Mouse (Mus musculus) gastrocnemius, adult 18-20 months (tissue): ENCODE measurements around the gene Parp6. TPM values are rescaled to one million over a fixed set of nuclear protein-coding genes. Genes with fewer than 3 reads are reported as not detected.
A peak's percentile ranks its signal among the peaks of the same experiment; 100 is the strongest.

Experiments
- DNase-seq: peaks from one replicate; pipeline ENCODE4 v3.0.0; 2021; ENCODE audit warnings: low spot score
- total RNA-seq, 2 experiments: library from RNA; stranded (reverse); gene quantifications; 2 replicates each; pipeline ENCODE4 v1.2.3; 2021

Parp6 gene
- total RNA-seq, 2 experiments from 2014 or later, result 24.2 to 24.7 TPM

GRCm38 (mm10) chr9:59655958-59656634 is 39.0 kb downstream of the Parp6 start, which contains the start of gene Pkm:
TSS of gene Pkm (plus strand) at chr9:59656368.
- peak; percentile 98 for DNase-seq

- peak; percentile 72 for DNase-seq
Observed at GRCm38 (mm10) chr9:59656635-59657617, 39.8 kb downstream of the Parp6 start.

GRCm38 (mm10) chr9:59658146-59658545 is 41.1 kb downstream of the Parp6 start:
- DNase-seq, result no peak

GRCm38 (mm10) chr9:59659036-59660026 is 42.2 kb downstream of the Parp6 start:
- DNase-seq, result peak; percentile 87

- peak; percentile 71 for DNase-seq
Observed at GRCm38 (mm10) chr9:59660421-59660820, 43.3 kb downstream of the Parp6 start.

- no peak for DNase-seq
Observed at GRCm38 (mm10) chr9:59661298-59661975, 44.4 kb downstream of the Parp6 start.

GRCm38 (mm10) chr9:59663226-59663625 is 46.1 kb downstream of the Parp6 start:
- no peak for DNase-seq

GRCm38 (mm10) chr9:59663957-59664356 is 46.9 kb downstream of the Parp6 start:
- DNase-seq, result no peak

- DNase-seq, result no peak
Observed at GRCm38 (mm10) chr9:59664664-59665256, 47.7 kb downstream of the Parp6 start.

- no peak for DNase-seq
Observed at GRCm38 (mm10) chr9:59666016-59666415, 48.9 kb downstream of the Parp6 start.

GRCm38 (mm10) chr9:59666813-59667212 is 49.7 kb downstream of the Parp6 start:
- peak; percentile 56 for DNase-seq

- DNase-seq, result peak; percentile 72
Observed at GRCm38 (mm10) chr9:59667250-59667649, 50.2 kb downstream of the Parp6 start.

- no peak for DNase-seq
Observed at GRCm38 (mm10) chr9:59667904-59668303, 50.8 kb downstream of the Parp6 start.

GRCm38 (mm10) chr9:59668473-59668872 is 51.4 kb downstream of the Parp6 start:
- no peak for DNase-seq

GRCm38 (mm10) chr9:59669172-59669571 is 52.1 kb downstream of the Parp6 start:
- DNase-seq, result no peak

- peak; percentile 86 for DNase-seq
Observed at GRCm38 (mm10) chr9:59672195-59672894, 55.3 kb downstream of the Parp6 start.

- no peak for DNase-seq
Observed at GRCm38 (mm10) chr9:59673427-59673826, 56.3 kb downstream of the Parp6 start.

- peak; percentile 53 for DNase-seq
Observed at GRCm38 (mm10) chr9:59675598-59675997, 58.5 kb downstream of the Parp6 start.

- peak; percentile 56 for DNase-seq
Observed at GRCm38 (mm10) chr9:59678313-59678712, 61.2 kb downstream of the Parp6 start.
